Mouse (Mus musculus) embryo, embryonic 11.5 days (tissue): ENCODE measurements around the gene Hoxa9.

Source experiments
- DNase-seq: peaks from one replicate; pipeline ENCODE4 v3.0.0-alpha.2; 2012; ENCODE audit warnings: low read depth, low spot score

The Hoxa9 gene

GRCm38 (mm10) chr6:52261751-52262462 lies 31.0 kb upstream of the Hoxa9 start:
- no peak for DNase-seq

GRCm38 (mm10) chr6:52260654-52261575 lies 30.0 kb upstream of the Hoxa9 start, which contains the start of gene Hoxa13:
TSS of gene Hoxa13 (minus strand) at chr6:52260880.
- no peak for DNase-seq

DNA sequence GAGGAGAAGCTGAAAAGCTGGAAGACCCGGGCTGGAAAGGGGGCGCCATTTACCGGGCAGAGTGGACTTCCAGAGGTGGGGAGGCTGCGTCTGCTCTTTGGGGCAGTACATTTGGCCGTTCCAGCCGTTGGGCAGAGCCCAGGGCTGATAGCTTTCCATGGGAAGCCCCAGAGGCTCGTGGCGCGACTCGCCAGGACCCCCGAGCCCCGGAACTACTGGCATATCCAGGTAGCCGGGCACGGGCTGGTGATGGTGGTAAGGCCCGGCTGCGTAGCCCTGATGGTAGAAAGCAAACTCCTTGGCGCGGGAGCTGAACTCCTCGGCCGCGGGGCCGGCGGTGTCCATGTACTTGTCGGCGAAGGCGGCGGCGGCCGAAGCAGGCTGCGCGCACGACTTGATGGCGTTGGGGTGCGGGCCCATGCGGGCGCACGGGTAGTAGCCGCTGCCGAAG lies 28.9 kb upstream of the Hoxa9 start:
- no peak for DNase-seq

- DNase-seq = no peak
Observed at GRCm38 (mm10) chr6:52259081-52259790, 28.3 kb upstream of the Hoxa9 start.

DNA sequence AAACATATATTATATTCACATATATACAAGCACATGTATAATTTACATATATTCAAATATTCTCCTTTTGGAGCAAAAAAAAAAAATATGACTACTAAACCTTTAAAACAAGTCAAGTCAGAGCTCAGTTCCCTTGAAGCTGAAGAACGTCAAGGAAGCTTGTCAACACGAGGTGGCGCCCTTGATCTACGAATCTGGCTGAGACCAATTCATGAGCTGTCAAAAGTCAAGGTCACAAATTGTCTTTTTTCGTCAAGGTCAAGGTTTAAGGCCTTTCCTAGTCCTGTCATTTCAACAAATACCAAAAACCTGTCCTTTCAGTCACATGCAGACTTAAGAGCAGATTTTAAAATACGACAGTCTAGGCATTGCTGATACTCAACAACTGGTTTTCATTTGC lies 26.1 kb upstream of the Hoxa9 start:
- peak; percentile 77 for DNase-seq

DNA sequence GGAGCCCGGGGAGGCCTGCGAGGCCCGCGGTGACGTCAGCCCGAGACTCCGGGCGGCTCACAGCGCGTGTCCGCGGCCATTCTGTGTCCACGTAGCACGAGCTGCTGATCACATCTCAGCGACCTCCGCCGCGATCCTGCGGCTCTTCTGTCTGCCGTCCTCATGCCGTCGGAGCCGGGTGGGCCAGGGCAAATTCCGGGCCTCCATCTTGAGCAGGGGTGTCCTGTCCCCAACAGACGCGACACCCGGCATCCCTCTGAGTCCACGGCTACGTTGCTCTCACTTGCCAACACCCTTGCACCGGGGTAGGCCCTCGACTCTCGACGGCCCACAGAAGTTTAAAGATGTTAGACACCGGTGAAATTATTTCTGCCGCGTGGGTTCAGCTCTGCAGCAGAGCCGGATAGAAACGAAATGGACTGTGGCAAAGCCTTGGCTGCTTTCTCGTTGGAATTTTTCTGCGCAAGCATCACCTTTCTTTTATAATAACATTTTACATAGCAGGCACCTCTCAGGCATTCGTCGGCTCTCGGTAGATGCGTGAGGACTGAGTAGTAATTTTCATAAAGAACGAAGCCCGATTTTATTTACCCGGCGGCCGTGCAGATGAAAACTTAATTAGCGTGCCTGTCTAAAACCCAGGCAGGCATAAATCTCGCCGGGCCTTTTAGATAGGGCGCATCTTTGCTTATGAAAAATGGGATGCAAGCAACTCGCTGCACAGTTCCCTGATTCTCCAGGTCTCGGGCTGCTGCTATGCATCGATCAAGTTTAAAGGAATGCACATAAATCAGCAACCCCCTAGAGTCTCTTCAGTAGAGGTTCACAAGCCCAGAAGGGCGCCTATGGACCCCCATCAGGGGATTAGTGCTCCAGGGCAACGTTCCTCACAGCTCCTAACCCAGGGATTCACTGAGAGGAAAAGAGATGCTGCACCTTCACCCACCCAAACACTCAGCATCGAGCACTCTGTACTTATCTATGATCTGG lies 22.9 kb upstream of the Hoxa9 start:
- DNase-seq = no peak

- DNase-seq = no peak
Observed at GRCm38 (mm10) chr6:52252775-52253376, 22.0 kb upstream of the Hoxa9 start.

DNA sequence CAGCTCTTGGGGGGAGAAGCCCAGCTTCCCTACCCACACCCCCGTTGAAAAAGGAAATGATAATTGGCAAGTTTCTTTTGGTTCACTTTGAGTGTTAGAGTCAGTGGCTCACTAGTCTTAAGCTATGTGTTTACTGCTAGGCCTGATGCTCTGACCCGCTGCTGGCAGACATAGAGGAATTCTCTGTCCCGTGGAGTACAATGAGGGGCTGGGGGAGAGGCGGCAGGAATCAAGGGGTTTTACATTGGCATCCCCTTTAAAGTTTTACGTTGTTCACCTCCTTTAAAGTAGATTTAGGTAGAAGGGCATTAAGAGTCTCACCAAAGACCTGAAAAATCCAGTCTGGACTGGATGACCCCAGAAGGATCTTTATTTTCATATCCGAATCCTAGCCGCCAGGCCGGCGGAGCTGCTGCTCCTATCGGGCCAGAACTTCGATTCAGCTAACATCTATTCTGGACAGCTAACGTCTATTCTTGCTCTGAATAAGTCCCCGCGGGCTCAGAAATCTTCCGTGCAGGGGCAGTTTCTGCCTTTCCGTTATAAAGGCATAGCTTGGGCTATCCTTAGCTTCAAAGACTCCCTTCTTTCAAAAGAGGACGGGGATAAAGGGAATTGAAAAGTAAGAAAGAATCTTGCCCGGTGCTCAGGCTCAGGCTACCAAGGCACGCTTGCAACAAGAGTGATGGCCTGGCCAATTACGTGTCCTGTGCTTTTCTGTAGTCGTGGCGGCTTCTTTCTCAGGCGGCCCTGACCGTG lies 21.3 kb upstream of the Hoxa9 start:
- no peak for DNase-seq

DNA sequence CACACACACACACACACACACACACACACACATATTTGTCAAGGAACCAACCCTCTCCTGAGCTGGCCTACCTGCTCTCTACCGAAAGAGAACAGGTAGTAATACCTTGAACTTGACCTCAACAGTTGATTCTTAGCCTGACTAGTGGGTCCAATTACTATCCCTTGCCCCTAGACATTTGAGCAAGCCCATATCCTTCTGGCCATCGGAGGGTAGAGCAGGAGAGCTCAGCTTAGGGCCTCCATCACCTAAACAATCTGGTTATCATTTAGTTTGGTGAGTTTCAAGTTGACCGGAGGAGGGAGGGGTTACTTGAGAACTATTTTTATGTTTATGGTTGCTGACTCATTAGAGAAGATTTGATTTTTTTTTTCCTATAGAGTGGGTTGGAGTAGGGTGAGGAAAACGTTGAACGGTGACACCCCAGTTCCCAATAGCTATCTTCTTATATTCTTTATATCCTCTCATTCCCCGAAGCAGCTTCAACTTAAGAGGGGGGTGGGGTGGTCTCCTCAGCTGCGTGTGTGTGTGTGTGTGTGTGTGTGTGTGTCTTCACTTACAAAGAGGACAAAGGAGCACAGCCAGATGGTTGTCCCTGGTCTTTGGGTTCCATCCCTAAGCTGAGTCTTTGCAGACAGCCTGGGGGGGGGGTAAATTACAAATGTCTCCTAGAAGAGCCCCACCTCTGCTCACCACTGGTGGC lies 20.4 kb upstream of the Hoxa9 start:
- no peak for DNase-seq

GRCm38 (mm10) chr6:52249826-52250225 lies 18.9 kb upstream of the Hoxa9 start:
- no peak for DNase-seq

DNA sequence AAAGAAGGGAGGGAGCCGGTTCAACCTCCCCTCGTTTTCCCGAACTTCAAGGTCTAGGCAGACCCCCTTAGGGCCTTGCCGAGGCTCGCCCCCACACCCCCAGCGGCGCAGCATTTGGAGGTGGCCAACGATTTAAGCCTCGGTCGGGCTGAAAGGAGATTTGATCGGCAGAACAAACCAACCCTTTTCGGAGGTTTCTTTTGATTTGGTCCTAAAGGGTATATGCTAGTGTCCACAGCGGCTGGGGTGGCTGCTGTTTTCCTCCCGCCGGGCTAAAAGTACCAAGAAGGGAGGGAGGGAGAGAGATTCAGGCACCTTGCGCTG lies 18.5 kb upstream of the Hoxa9 start:
- no peak for DNase-seq

DNA sequence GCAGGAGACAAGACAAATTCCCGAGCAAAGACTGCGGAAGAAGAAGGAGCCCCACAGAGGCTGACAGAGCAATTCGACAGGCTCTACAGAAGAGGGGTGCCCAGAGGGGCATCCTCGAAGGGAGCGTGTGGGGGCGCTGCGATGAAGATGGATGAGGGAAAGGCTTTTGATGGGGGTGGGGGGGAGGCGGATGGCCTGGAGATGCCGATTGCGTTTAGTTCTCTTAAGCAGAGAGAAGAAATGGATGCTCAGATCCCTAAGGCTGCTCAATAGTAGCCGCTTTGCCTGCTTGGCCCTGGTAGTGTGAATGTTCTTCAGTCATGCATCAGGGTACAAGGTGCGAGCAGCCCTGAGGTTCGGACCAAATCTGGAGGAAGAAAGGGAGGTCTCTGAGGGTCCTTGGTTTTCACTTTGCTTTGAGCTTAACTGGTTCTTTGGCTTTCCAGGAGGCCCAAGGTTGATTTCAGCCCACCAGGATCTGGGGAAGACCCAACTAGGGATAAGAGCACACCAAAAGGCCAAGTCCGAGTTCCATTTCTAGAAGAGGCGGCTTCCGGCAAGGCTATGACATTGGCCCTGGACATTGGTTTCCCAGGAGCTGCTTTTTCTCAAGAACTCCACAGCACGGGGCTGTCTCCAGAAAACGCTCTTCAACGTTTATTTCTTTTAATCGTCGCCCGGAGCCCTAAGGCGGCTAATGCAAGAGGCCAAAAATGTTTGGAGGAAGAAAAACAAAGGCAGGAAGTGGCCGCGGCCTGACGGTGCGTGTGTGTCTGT lies 17.9 kb upstream of the Hoxa9 start:
- DNase-seq = no peak

- no peak for DNase-seq
Observed at GRCm38 (mm10) chr6:52247766-52248637, 17.1 kb upstream of the Hoxa9 start.

DNA sequence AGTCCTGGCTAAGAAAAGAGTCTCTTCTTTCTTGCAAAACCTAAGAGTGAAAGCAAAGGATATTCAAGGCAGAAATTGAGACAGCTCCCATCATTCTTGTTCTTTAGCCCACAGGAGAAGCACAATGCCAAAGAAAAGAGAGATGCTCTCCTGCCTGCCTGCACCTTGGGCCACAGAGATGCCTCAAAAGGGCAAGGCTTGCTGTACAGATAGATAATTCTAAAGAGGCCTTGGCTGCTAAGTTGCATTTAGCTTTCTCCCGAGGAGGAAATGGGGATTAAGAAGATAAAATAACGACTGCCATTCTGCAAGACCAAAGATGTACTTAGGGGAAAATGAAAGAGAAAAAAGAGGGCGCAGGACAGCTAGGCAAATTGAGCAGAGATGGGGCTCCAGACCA lies 16.0 kb upstream of the Hoxa9 start:
- DNase-seq = no peak

- no peak for DNase-seq
Observed at GRCm38 (mm10) chr6:52246403-52246803, 15.5 kb upstream of the Hoxa9 start.

DNA sequence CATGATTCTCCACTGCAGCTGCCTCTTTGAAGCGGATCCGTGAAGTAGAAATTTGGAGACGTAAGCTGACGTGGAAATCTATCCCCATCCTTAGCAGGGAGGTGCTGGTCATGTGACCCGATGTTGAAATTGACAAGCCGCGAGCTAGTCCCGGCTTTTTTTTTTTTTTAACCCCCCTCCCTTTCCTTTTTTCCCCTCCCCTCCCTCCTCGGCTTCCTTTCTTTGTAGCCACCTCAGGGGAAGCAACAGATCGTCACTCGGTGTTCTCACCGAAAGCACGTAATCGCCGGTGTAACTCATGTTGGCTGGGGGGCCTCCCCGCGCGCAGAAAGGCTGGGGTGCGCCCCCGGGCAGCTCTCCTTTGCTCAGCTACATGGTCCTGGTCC lies 14.9 kb upstream of the Hoxa9 start, which contains the start of gene Hoxa11:
Hoxa11 (minus strand) TSS at position 54 of the 386 bp plus-strand sequence.
- DNase-seq = no peak

- DNase-seq = no peak
Observed at GRCm38 (mm10) chr6:52245040-52245756, 14.3 kb upstream of the Hoxa9 start.
